Mouse (Mus musculus) kidney, adult 8-10 months (tissue): ENCODE data around the gene Ttc28.

Experiments used
- DNase-seq, 2 experiments: peaks; one replicate each; pipeline ENCODE4 v3.0.0; 2022

Gene Ttc28

GRCm38 (mm10) chr5:111301736-111302135, 422.1 kb downstream of the Ttc28 start:
- peak in 1 of 2 experiments; percentile 26 for DNase-seq

- no peak for DNase-seq
Observed at GRCm38 (mm10) chr5:111304730-111305129, 425.1 kb downstream of the Ttc28 start.

GRCm38 (mm10) chr5:111310185-111310584, 430.6 kb downstream of the Ttc28 start:
- DNase-seq = peak; percentile 68 to 71

- no peak for DNase-seq
Observed at GRCm38 (mm10) chr5:111313833-111314232, 434.2 kb downstream of the Ttc28 start.

- no peak for DNase-seq
Observed at GRCm38 (mm10) chr5:111315061-111315460, 435.5 kb downstream of the Ttc28 start.

GRCm38 (mm10) chr5:111317526-111317925, 437.9 kb downstream of the Ttc28 start:
- DNase-seq = no peak

GRCm38 (mm10) chr5:111318946-111319345, 439.3 kb downstream of the Ttc28 start:
- DNase-seq = no peak

- DNase-seq = no peak
Observed at GRCm38 (mm10) chr5:111325813-111326212, 446.2 kb downstream of the Ttc28 start.

GRCm38 (mm10) chr5:111327420-111327819, 447.8 kb downstream of the Ttc28 start:
- no peak for DNase-seq

GRCm38 (mm10) chr5:111329782-111330416, 450.3 kb downstream of the Ttc28 start:
- peak; percentile 18 to 50 for DNase-seq

GRCm38 (mm10) chr5:111330417-111331098, 451.0 kb downstream of the Ttc28 start, which contains the start of gene Pitpnb:
Gene Pitpnb (plus strand): TSS chr5:111330763.
- peak; percentile 97 to 98 for DNase-seq

GRCm38 (mm10) chr5:111331099-111331435, 451.5 kb downstream of the Ttc28 start:
- DNase-seq = no peak

- no peak for DNase-seq
Observed at GRCm38 (mm10) chr5:111335939-111336691, 456.5 kb downstream of the Ttc28 start.
